Mouse (Mus musculus): ENCODE data around the gene Jrkl. TPM values are rescaled to one million over a fixed set of nuclear protein-coding genes. Genes with fewer than 3 reads are reported as not detected.

Jrkl gene
- total RNA-seq, 2 experiments from 2014 or later, result 2.3 to 3.2 TPM

Other genes starting within 250 kb of the Jrkl start
- gene Ccdc82, start 1.1 kb upstream of the Jrkl start, total RNA-seq (2021), result 1 to 10 TPM; 3.5 to 3.7 TPM
- gene Maml2, start 52.1 kb upstream of the Jrkl start, total RNA-seq (2021), result 1 to 10 TPM; 2.0 to 2.3 TPM
- gene Gm17571, start 200.9 kb upstream of the Jrkl start, total RNA-seq (2021), result not detected

Data from gastrocnemius, postnatal 36 days (tissue).